Mouse (Mus musculus): ENCODE measurements around the gene Gm27027. TPM values are rescaled to one million over a fixed set of nuclear protein-coding genes. Genes with fewer than 3 reads are reported as not detected.

The Gm27027 gene
- polyA plus RNA-seq (2015; fragmentation: Nextera tagmentation; extraction: Ambion mirVana), result not detected in 2 replicates

DNA sequence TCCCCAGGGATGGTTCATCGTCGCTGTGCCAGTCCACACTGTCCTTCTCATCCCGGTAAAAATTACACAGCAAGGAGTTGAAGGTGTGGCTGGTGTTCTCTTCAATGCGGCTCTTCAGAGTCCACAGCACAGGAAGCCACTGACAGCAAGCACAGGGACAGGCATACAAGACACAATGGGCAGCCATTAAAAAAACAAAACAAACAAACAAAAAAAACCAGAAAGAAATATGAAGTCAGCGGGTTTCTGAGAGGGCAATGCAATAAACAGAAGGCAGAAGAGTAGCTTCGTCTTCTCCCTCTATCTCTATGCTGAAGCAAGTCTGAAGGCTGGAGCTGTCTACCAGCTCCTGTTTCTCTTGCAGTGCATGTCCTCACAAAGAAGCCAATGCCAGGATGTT is at the start of gene Gm27027:
Gm27027 (minus strand) TSS at position 101 of the 400 bp plus-strand sequence.
- no peaks in the 10 kb centered on the region for H3K27me3 ChIP-seq (replicated peaks)
- ATAC-seq (ENCODE audit: insufficient read depth, low FRiP score, low read depth), result no peak
- no peak within 1 kb of the TSS for H3K27ac ChIP-seq
- no peaks in the 10 kb centered on the region for H3K9me3 ChIP-seq
- no peaks in the 10 kb centered on the region for H3K4me1 ChIP-seq
- H3K4me3 ChIP-seq (replicated peaks), result no peak within 1 kb of the TSS
- H3K36me3 ChIP-seq, result peaks cover 44% of the 10 kb centered on the region
- no peak within 1 kb of the TSS for H3K9ac ChIP-seq
- H3K4me2 ChIP-seq, result no peak within 1 kb of the TSS
- 91% methylated on average over 6 of the region's 6 CpGs for WGBS

DNA sequence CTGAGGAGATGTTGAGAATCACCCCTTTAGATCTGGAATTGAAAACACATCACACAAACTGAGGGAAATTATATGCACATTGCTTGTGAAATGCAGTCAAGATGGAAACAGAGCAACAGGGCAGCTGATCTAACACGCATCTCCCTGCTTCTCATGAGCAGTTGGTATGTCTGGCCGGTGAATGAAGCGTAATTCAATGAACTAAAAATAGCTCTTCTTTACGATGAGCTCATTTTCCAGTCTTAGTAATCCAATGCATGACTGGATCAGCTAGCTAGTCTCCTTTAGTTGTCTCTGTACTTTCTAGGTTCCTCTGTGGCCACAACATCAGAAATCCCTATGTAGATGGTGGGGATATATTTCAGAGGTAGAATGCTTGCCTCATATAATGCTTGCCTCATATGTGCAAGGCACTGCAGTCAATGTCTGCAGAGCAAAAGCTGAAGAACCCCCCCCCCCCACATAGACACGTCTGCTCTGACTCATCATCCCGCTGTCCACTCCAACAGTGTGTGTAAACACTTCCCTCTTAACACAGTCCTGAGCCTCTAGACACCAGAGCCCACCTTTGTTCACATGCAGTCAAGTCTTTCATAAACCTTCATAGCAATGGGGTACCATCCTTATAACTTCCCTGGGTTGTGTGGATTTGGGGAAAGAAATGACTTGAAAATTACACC is 49.4 kb upstream of the Gm27027 start:
- Histone ChIP-seq H3K4me2 (no peak overlapping the region), H3K9ac (no peak overlapping the region), H3K27ac (no peak overlapping the region), H3K4me1 (peaks cover 3% of the 10 kb centered on the region; the same call in 1 of the 2 replicates), H3K27me3 (replicated peaks) (no peaks in the 10 kb centered on the region), H3K9me3 (no peaks in the 10 kb centered on the region), H3K4me3 (replicated peaks) (no peak overlapping the region), H3K36me3 (no peaks in the 10 kb centered on the region)
- 58% methylated on average over 6 of the region's 6 CpGs for WGBS
- ATAC-seq (ENCODE audit: insufficient read depth, low FRiP score, low read depth), result no peak

DNA sequence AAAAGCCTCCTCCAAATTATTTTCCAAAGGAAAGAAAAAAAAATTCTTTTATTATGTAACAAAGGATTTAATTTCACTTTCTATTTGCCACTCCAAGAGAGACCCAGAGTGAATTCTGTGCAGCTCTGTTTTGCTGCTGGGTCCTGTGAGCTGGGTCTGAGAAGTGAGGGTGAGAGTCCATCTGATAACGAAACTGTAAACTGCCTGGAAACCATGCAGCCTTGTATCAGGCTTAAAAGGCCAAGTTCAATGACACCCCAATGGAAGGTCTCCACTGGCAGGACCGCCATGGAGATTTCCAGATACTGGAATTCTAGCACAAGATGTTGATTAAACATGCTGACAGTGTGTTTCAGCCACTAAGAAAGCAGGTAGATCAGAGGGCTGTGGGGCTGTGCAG is 48.0 kb upstream of the Gm27027 start:
- no peak overlapping the region for H3K27ac ChIP-seq
- H3K36me3 ChIP-seq, result no peaks in the 10 kb centered on the region
- H3K4me2 ChIP-seq, result no peak overlapping the region
- no peaks in the 10 kb centered on the region for H3K9me3 ChIP-seq
- H3K27me3 ChIP-seq (replicated peaks), result no peaks in the 10 kb centered on the region
- WGBS, result 66% methylated on average over 2 of the region's 2 CpGs
- no peaks in the 10 kb centered on the region for H3K4me1 ChIP-seq
- no peak overlapping the region for H3K4me3 ChIP-seq (replicated peaks)
- no peak overlapping the region for H3K9ac ChIP-seq
- ATAC-seq (ENCODE audit: insufficient read depth, low FRiP score, low read depth), result no peak

DNA sequence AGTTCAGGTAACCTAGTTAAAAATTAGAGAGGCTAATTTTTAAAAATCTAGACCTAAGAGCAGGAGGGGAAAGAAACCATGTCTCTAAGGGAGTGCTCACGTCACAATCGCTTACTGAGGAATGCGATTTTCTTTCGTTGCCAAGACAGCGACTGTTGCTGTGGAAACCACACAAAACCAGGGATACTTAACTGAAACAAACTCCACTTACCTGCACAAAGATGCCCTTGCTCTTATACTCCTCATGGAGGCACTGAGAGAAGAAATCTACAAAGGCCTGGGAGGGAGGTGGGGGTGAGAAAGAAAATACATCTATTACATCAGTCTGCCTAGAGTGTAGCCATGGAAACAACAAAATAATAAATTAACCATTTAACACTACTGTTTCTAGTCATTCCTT is 47.5 kb upstream of the Gm27027 start:
- 57% methylated on average over 5 of the region's 5 CpGs for WGBS

DNA sequence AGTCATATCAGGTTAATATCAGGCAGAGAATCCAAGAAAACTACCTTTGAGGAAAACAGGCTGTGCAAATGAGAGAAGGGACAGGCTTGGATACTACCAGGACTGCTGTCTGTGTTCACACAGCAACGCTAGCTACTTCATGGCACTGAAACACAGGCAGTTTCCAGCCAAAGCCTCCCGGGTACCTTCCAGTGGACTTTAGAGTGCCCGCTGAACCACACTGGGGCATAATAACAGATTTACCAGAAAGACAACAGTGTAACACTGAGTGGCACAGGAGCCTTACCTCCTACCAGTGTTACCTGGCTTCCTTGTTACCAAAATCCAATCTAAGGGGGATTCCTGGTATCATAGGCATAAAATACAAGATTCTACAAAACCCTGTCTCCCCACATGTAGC is 46.3 kb upstream of the Gm27027 start:
- Histone ChIP-seq H3K36me3 (no peaks in the 10 kb centered on the region), H3K27me3 (replicated peaks) (no peaks in the 10 kb centered on the region), H3K4me2 (no peak overlapping the region), H3K9me3 (no peaks in the 10 kb centered on the region), H3K9ac (no peak overlapping the region), H3K27ac (no peak overlapping the region), H3K4me3 (replicated peaks) (no peak overlapping the region), H3K4me1 (no peaks in the 10 kb centered on the region)
- no peak for ATAC-seq (ENCODE audit: insufficient read depth, low FRiP score, low read depth)
- WGBS, result 92% methylated on average over 3 of the region's 3 CpGs

More for the DNA sequence above, 47.5 kb upstream of the Gm27027 start:
- Histone ChIP-seq H3K4me2 (no peak overlapping the region), H3K9ac (no peak overlapping the region), H3K9me3 (no peaks in the 10 kb centered on the region), H3K4me1 (no peaks in the 10 kb centered on the region), H3K27ac (no peak overlapping the region), H3K4me3 (replicated peaks) (no peak overlapping the region), H3K27me3 (replicated peaks) (no peaks in the 10 kb centered on the region), H3K36me3 (no peaks in the 10 kb centered on the region)
- no peak for ATAC-seq (ENCODE audit: insufficient read depth, low FRiP score, low read depth)

DNA sequence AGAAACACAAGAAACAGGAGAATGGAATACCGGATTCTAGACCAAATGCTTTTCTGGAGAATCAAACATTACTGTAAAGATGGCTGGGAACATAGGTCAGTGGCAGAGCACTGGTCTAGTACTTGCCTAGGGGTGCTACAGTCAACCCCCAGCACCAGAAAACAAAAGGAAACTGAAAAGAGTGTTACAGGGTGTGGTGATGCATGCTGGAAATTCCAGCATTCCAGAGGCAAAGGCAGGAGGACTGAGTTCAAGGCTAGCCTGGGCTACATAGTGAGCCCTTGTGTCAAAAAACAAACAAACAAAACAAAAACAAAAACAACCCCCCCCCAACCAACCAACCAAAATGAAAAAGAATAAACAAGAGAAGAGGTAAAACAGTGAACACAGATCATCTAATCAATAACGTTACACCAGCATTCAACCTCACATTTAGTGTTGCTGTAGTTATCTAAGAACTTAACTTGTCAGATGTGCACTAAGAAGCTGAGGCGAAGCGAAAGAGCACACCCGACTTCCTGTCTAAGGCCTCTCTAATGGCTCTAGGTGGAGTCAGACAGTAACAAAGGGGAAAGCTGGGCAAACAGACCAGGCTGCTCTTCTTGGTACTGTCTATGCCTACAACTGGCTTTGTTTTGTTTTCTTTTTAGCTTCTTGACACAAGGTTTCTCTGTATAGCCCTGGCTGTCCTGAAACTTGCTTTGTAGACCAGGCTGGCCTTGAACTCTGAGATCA is 44.4 kb upstream of the Gm27027 start:
- no peak for ATAC-seq (ENCODE audit: insufficient read depth, low FRiP score, low read depth)
- Histone ChIP-seq H3K9ac (no peak overlapping the region), H3K9me3 (no peaks in the 10 kb centered on the region), H3K4me1 (no peaks in the 10 kb centered on the region), H3K27me3 (replicated peaks) (no peaks in the 10 kb centered on the region), H3K27ac (no peak overlapping the region), H3K4me3 (replicated peaks) (no peak overlapping the region), H3K36me3 (no peaks in the 10 kb centered on the region), H3K4me2 (no peak overlapping the region)
- 84% methylated on average over 5 of the region's 5 CpGs for WGBS

DNA sequence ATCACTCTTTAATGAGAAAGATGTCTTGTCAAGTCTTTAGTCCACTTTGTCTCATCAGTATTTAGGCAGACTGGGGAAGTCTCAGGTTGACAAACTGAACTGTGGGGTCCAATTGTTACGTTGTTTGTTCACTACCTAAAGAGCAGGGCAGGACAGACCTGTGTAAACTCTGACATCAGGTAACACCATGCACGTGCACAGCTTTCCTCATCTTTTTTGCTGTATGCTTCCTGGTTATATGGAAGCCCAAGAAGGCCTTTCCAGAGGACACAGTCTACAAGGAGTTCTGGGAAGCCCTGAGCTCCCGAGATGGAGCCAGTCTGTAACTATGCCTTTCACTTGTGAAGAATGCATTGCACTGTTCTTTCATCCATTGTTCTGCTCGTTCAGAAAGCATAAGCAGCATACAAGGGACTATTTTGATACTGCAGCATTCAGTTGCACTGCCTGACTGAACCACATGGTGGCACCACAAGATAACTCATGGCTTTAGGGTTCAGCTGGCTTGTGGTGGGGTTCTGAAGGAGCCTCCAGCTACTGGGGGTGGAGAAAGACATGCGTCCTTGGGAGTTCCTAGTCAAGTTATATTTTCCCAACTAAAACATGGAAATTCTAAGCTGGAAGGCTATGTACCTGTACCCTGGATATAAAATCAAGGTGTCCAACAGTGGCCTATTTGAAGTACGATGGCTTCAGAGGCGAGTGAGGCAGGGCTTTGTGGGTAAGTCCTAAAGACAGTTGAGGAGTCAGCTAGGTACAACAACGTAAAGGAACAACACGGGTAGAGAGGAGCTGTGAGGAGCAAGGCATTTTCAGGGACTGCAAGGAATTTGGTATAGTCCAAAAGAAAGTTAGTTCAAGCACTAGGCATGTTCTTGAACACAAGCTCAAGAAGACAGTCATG is 39.5 kb upstream of the Gm27027 start:
- Histone ChIP-seq H3K27me3 (replicated peaks) (no peaks in the 10 kb centered on the region), H3K27ac (no peak overlapping the region), H3K4me3 (replicated peaks) (no peak overlapping the region), H3K9ac (no peak overlapping the region), H3K36me3 (no peaks in the 10 kb centered on the region), H3K9me3 (no peaks in the 10 kb centered on the region), H3K4me1 (no peaks in the 10 kb centered on the region), H3K4me2 (no peak overlapping the region)
- WGBS, result 70% methylated on average over 9 of the region's 9 CpGs
- ATAC-seq (ENCODE audit: insufficient read depth, low FRiP score, low read depth), result peak; percentile 43; the same call in 1 of the 2 replicates

DNA sequence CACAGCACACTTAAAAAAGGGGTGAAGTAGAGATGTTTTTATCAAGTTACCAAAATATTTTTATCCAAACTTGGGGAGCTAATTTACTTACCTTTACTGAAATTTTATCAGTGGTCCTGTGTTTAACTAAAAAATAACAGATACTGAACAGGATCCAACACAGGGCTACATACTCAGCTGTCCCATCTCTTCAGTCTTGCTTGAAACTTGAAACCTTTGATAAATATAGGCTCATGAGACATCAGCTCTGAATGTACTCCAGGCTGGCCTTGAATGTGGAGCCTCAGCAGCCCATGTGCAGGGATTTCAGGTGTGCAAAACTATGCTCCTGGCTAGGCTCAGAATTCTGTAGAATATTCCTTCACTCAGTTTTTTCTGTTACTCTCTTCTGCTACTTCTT is 34.4 kb upstream of the Gm27027 start:
- H3K36me3 ChIP-seq, result no peaks in the 10 kb centered on the region
- no peaks in the 10 kb centered on the region for H3K27me3 ChIP-seq (replicated peaks)
- no peak overlapping the region for H3K4me3 ChIP-seq (replicated peaks)
- H3K4me1 ChIP-seq, result no peaks in the 10 kb centered on the region
- H3K9me3 ChIP-seq, result no peaks in the 10 kb centered on the region
- no peak overlapping the region for H3K9ac ChIP-seq
- no peak for ATAC-seq (ENCODE audit: insufficient read depth, low FRiP score, low read depth)
- no peak overlapping the region for H3K4me2 ChIP-seq
- H3K27ac ChIP-seq, result no peak overlapping the region

DNA sequence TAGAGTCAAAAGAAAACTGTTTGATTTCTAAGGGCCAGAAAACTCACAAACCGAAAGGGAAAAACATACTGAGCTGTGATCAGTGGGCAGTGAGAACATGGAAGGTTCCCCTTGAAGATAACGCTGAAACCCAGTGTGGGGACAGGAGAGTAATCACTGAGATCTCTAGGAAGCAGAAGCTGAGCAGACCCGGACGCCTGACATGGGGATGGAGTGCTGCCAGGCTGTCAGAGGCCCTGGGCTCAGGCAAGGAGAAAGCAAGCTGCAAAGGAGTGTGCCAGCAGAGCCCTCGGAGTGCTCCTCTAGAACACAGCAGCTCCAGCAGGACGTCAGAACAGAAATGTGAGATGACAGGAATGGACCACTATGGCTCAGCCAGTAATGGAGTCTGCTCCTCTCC is 28.5 kb upstream of the Gm27027 start:
- WGBS, result 49% methylated on average over 6 of the region's 6 CpGs
- no peak overlapping the region for H3K4me3 ChIP-seq (replicated peaks)
- H3K27ac ChIP-seq, result no peak overlapping the region
- ATAC-seq (ENCODE audit: insufficient read depth, low FRiP score, low read depth), result no peak
- H3K4me2 ChIP-seq, result no peak overlapping the region
- no peaks in the 10 kb centered on the region for H3K9me3 ChIP-seq
- H3K4me1 ChIP-seq, result no peaks in the 10 kb centered on the region
- H3K9ac ChIP-seq, result no peak overlapping the region
- no peaks in the 10 kb centered on the region for H3K27me3 ChIP-seq (replicated peaks)
- no peaks in the 10 kb centered on the region for H3K36me3 ChIP-seq

DNA sequence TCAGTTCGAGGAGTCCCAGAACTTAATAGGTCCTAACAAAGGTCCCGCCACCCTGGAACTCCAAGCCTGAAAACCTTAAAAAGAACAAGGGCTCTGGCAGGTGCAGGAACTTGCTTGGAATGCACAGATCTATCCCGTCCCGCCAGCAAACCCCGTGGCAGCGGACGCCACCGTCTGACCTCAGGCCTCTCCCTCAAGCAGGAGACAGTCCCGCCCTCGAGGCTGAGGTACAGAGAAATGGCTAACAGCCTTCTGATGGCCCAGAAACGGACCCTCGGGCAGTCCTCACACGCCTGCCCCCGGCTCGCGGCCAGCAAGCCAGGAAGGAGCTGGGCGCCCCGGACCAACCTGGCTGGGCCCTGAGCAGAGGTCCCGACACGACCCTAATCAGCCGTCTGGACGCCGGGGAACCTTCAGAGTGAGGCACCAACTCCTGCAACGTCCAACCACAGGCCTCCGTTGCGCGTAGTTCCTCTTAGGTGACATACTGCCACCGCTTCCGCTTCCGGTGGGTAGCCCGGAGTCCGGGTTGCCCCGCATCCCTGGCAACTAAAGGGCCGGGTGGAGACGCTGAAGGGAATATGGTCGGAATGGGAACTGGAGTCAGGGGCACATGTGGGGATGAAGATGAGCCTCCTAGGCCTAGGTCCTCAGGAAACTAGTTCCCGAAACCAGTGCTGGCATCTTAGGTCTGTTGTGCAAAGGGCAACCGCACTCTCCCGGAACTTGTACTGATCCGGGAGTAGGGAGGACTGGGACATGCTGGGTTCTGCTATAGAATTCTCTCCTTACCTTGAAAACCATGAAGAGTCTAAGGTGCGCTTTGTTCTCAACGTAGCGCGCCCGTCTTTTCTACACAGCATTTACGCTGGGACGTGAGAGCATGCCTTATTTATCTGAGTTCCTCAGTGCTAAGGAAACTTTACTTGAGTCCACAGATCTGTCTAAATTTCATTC is 14.5 kb upstream of the Gm27027 start, which contains the start of gene Alkbh3:
Alkbh3 (minus strand) TSS at position 473 of the 957 bp plus-strand sequence.
- Histone ChIP-seq H3K36me3 (peaks cover 11% of the 10 kb centered on the region; the same call in 1 of the 2 replicates), H3K27ac (peak within 1 kb of the TSS; percentile 23; the same call in 1 of the 2 replicates)

DNA sequence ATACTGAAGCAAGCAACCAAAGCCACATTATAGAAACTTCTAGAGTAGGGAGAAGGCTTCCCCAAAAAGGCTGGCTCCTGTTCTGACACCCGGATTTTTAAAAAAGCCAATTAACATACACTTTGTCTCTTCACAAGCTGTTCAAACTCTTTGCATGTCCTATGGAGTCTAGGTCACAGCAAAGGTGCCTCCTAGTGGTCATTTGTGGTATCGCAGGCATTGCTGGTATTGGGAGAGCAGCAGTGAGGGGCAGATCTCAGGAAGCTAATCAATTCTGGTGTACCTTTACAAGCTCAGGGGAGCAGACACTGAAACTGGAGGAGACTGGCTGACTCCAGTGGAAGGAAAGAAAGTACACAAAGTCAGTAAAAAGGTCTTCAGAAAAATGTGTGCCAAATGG is 6.2 kb upstream of the Gm27027 start:
- no peak for ATAC-seq (ENCODE audit: insufficient read depth, low FRiP score, low read depth)
- Histone ChIP-seq H3K4me2 (no peak overlapping the region), H3K4me1 (no peaks in the 10 kb centered on the region), H3K27me3 (replicated peaks) (no peaks in the 10 kb centered on the region), H3K9me3 (no peaks in the 10 kb centered on the region), H3K27ac (no peak overlapping the region), H3K4me3 (replicated peaks) (no peak overlapping the region), H3K36me3 (peaks cover 29% of the 10 kb centered on the region), H3K9ac (no peak overlapping the region)
- 2% methylated on average over 2 of the region's 2 CpGs for WGBS

More for the DNA sequence above, 14.5 kb upstream of the Gm27027 start, which contains the start of gene Alkbh3:
- no peaks in the 10 kb centered on the region for H3K9me3 ChIP-seq
- H3K4me1 ChIP-seq, result peaks cover 6% of the 10 kb centered on the region
- no peaks in the 10 kb centered on the region for H3K27me3 ChIP-seq (replicated peaks)
- H3K9ac ChIP-seq, result peak within 1 kb of the TSS; percentile 90
- peak within 1 kb of the TSS; percentile 85 for H3K4me2 ChIP-seq
- ATAC-seq (ENCODE audit: insufficient read depth, low FRiP score, low read depth), result peak; percentile 99
- peak within 1 kb of the TSS; percentile 85 for H3K4me3 ChIP-seq (replicated peaks)
- 5% methylated on average over 47 of the region's 47 CpGs for WGBS
